Mouse (Mus musculus) retina, postnatal 7 days (tissue): ENCODE measurements around the gene Mrpl41.

Experiments used
- DNase-seq: peaks from one replicate; pipeline ENCODE4 v3.0.0-alpha.2; 2012; ENCODE audit warnings: low read depth, low spot score

Gene Mrpl41

DNA sequence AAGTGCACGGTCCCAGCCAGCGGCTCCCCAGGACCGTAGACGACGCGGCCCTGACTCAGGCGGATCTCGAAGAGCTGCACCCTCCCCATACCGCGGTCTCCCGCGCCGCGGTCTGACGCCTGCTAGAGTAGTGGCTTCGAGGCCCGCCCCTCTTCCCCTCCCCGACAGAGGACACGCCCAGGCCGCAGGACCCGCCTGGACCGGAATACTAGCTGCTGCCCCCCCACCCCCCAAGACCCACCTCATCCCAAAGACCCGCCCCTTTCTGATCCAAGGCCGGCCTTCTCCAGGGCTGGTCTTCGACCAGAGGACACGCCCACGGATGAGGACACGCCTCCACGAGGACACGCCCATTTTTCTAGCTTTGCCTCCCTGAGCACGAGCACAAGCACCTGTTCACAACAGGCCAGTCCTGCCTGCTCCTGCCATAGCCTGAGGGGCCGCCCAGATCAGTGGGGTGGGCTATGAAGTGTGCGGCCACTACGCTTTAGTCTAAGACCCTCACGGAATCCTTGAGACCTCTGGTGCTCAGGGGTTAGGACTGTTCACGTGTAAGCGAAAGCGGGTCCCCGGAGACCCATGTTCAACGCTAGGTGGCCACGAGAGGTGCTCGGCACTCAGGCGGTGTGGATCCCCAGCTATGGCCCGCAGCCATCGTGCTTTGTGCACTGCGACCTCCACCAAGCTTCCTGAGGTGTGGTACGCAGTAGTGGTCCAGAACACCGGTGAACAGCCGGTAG is 39.7 kb downstream of the Mrpl41 start, which contains the start of gene Arrdc1:
Gene Arrdc1, minus strand, starts transcription at position 196 of the 740 bp plus-strand sequence.
- peak; percentile 91 for DNase-seq

DNA sequence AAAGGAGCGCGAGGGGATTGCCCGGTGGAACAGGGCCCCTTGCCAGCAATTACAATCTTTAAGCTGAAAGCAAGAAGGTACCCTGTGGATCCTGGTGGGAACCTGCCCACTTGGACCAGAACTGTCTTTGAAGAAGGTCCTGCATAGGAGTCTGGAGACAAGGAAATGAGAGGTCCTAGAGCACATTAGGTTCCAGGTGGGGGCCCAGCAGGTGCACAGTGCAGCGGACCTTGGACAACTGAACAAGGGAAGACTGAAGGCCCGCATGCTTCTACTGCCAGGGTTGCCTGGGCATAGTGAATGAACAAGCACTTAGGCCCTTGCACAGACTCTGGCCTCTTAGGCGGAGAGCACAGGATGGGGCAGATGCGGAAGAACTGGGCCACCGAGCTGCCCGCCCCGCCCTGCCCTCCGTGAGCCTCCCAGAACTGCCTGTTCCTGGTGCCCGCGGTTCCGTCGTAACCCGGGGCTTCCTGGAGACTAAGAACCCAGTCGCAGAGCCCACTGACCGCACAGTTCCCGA is 40.4 kb downstream of the Mrpl41 start:
- DNase-seq = no peak

DNA sequence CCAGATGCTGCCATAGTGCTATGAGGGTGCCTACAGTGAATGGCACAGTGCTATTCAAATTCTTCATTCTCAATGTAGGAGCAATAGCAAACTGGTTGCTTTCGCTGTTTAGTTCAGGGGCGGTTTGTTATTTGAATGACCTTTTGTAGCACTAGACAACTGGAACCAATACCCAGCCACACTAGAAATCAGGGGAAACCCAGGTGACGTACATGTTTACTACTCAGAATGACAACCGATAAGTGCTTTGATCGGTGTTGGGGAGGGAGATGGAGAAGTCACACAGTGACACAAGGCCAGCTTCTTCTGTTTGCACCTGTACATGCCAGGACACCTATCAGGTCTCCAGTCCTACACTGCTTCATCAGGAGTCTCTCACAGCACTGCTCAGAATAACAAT is 45.3 kb downstream of the Mrpl41 start:
- DNase-seq = no peak

DNA sequence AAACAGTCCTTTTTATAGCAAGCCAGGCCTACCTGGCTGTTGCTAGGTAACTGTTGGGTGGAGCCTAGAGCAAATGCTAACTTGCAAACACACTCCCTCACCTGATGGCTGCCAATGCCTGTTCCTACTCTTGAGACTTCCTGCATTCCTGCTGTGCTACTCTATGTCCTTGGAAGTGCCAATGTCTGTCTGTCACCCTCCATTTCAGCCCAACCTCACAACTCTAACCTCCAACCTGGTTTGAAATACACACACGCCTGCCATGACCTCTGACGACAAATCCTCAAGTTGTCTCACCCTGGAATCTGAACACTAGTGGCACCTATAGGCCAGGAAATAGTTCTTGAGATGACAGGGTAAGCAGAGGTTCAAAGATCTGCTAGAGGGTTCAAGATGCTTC is 45.8 kb downstream of the Mrpl41 start:
- no peak for DNase-seq

DNA sequence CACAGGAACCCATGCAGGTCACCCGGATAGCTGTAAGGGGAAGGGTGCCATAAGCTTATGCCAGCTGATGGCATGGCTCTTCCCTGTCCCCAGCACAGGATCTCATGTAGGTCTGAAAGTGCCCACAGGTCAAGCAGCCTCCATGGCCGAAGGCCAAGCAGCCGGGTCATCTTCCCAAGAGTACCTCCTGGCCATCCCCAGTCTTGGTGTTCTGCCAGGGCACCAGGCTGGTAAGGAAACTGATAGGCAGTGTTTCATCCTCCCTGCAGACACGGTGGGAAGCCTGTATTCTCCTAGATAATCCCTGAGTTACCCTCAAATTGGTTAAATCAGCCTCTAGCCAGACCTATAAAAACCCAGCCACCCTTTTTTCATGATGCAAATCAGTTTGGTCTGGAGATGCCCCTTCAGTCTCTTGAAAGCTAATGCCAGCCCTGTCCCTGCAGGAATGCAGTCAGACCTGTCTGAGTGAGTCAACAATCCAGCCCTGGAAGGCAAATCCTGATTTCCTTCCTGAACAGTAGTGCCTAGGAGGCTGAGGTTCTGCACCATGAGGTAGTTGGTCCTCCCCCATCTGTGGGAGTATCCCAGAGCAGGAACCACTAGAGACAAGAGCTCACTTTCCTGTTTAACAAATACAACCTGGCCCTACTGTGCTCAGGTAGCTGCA is 47.0 kb downstream of the Mrpl41 start:
- DNase-seq = no peak

DNA sequence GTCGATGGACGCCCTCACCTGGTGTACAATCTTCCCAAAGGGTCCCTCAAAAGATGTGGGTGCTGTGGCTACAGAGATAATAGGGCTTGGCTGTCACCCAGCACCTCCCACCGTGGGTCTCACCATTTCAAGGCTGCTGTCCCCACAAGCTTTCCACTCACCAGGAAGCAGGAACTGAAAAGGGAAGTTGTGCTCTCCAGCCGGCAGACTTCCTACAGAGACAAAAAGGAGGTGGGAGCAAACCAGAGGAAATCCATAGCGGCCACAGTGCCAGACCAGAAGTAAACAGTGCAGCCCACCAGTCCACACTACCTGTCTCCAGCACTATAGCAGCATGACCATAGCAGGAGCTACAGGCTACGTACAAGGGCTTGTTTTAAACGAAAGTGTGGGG is 47.9 kb downstream of the Mrpl41 start:
- no peak for DNase-seq

DNA sequence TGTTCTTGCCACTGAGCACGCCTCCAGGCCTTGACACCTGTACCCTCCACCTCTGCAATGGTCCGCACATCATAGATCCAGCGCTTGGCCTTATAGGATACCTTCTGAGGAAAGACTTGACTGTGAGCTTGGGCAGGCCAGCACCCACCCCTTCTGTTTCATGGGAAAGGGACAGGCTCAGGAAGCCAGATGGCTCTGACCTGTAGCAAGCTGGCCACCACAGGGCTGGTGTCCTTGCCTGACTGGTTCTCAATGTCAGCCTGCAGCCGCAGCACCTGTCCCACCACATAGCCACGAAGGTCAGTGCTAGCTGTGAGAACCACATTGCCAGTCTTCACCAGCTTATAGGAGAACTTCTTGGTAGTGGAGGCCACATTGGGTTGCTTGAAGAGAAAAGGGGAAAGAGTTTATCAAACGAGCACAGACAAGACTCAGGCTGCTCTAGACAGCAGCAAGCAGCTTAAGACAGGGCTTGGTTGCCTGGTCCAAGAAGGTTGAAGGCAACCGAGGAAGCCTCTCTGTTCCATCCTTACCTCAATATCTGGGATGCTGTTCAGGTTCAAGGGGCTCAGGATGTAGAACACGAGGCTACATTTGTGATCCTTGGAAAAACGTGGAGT is 48.4 kb downstream of the Mrpl41 start:
- no peak for DNase-seq

DNA sequence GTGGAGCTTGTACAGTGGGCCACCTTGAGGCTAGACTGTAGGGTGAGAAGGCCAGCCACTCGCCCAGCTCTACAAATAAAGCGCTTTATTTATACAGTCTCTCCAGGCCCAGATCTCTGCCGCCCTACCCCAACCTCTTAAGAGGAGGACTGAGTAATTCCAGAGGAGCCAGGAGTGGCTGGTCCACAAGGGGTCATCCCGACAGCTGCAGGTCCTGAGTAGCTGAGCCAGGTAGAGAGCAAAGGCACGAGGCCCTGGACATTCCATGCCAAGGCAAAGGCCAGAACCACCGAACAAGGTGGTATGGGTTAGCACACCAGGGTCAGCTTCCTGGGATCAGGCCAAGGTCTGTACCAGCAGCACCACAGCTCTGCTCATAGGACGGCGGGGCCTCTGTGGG is 49.6 kb downstream of the Mrpl41 start:
- DNase-seq = no peak
